Mouse (Mus musculus) neural tube, embryonic 15.5 days (tissue): ENCODE results near the gene Runx3. TPM values are rescaled to one million over a fixed set of nuclear protein-coding genes. Genes with fewer than 3 reads are reported as not detected.

Experiments used
- ATAC-seq: fragments of 200-750 bp; cut with Nextera tagmentation; 2 replicates; pipeline ENCODE4 v1.8.0; 2017; ENCODE audit warnings: mild to moderate bottlenecking, moderate TSS enrichment, moderate library complexity; ENCODE audit not compliant: low FRiP score
- H3K27ac ChIP-seq: fragments of 300-500 bp; sonication (generic); replicated peaks from 2 replicates; pipeline ENCODE4 v1.5.1; 2015; ENCODE audit warnings: mild to moderate bottlenecking, inconsistent platforms
- H3K27me3 ChIP-seq: fragments of 300-500 bp; sonication (generic); replicated peaks from 2 replicates; pipeline ENCODE4 v1.6.1; 2015; ENCODE audit warnings: inconsistent platforms
- H3K36me3 ChIP-seq: fragments of 300-500 bp; sonication (generic); 2 replicates; pipeline ENCODE4 v1.6.1; 2015; ENCODE audit warnings: inconsistent platforms
- H3K4me1 ChIP-seq: fragments of 300-500 bp; sonication (generic); 2 replicates; pipeline ENCODE4 v1.6.1; 2015; ENCODE audit warnings: inconsistent platforms
- H3K4me2 ChIP-seq: fragments of 300-500 bp; sonication (generic); 2 replicates; pipeline ENCODE4 v1.6.1; 2015; ENCODE audit warnings: inconsistent platforms, mild to moderate bottlenecking, moderate library complexity
- H3K4me3 ChIP-seq: fragments of 300-500 bp; sonication (generic); replicated peaks from 2 replicates; pipeline ENCODE4 v1.5.1; 2015; ENCODE audit warnings: mild to moderate bottlenecking, inconsistent platforms
- H3K9ac ChIP-seq: fragments of 300-500 bp; sonication (generic); replicated peaks from 2 replicates; pipeline ENCODE4 v1.6.1; 2015; ENCODE audit warnings: mild to moderate bottlenecking, inconsistent platforms
- H3K9me3 ChIP-seq: fragments of 300-500 bp; sonication (generic); replicated peaks from 2 replicates; pipeline ENCODE4 v1.6.1; 2016; ENCODE audit warnings: inconsistent platforms
- WGBS: fragments of 180-500 bp; shearing (Covaris S2); methylation state at CpG from one replicate; pipeline ENCODE4 v1.1.7; 2015; ENCODE audit warnings: mixed read lengths; 5-methylcytosine and 5-hydroxymethylcytosine counted together
- polyA plus RNA-seq: library from polyadenylated mRNA; unstranded; fragments of >200 nt; fragmentation: Nextera tagmentation; extraction: Ambion mirVana; gene quantifications from 2 replicates; pipeline ENCODE4 v1.2.1, GENCODE M21; 2015

Gene Runx3
- polyA plus RNA-seq, 1 experiment from 2014 or later: 0.19 TPM

DNA sequence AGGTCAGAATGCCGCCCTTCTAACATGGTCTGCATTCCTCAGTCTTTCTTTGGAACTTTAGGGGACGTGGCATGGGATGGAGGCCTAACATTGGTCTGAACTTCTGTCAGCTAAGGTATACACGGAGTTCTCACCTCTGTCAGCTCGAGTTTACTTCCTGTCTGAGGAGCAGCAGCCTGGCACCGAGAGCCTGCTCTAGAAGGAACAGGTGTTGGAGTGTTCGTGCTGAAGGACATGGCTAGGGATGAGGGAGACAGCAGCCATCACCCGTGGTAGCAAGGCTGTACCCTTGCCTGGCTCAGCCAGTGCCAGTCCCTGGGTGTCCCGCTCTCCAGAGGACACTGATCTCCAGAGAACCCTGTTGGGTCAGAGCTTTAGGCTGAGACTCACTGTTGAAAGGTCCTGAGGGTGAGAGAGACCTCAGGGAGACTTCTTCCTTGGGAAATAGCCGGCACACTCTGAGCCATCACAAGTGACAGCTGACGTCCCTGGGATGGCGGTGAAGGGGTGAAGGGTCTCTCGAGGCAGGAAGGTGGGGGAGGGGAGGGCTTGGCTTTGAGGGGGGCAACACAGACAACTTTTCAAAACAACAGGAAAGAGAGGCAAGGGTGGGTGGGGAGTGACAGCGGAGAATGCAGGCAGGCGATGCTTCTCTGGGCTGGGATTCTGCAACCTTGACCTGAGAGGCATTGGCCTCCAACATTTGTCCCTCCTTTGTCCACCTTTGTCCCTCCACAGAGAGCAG lies 4.9 kb upstream of the Runx3 start:
- Histone ChIP-seq H3K4me2 (no peak overlapping the region), H3K4me1 (no peaks in the 10 kb centered on the region), H3K9ac (no peak overlapping the region), H3K27me3 (0 out of 2 replicates have a peak, but pooled peaks cover 2% of the 10 kb centered on the region), H3K4me3 (no peak overlapping the region), H3K9me3 (peaks cover 6% of the 10 kb centered on the region; the same call in 1 of the 2 replicates), H3K27ac (no peak overlapping the region), H3K36me3 (no peaks in the 10 kb centered on the region)
- no peak for ATAC-seq
- 72% methylated on average over 14 of the region's 14 CpGs for WGBS

DNA sequence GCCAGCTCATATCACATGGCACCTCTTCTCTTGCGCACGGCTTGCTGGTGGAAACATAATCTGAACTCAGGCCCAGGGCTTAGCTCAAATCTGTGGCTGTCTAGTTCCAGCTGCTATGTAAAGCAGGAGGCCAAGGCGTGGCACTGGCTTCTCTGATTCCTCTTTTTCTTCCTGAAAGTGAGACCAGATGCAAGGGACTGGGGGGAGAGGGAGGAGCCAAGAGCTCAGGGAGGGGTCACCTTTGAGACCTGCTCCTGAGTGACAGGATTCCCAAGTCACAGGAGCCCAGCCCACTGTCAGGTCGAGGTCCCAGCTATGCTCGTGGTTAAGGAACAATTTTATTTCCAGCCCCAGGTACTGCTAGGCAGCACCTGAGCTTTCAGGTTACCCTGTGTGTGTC lies 4.1 kb upstream of the Runx3 start:
- Histone ChIP-seq H3K4me1 (no peaks in the 10 kb centered on the region), H3K27me3 (0 out of 2 replicates have a peak, but pooled peaks cover 2% of the 10 kb centered on the region), H3K9ac (no peak overlapping the region), H3K27ac (no peak overlapping the region), H3K4me3 (no peak overlapping the region), H3K4me2 (no peak overlapping the region), H3K9me3 (peaks cover 6% of the 10 kb centered on the region; the same call in 1 of the 2 replicates), H3K36me3 (no peaks in the 10 kb centered on the region)
- ATAC-seq: no peak
- WGBS: 77% methylated on average over 5 of the region's 5 CpGs

DNA sequence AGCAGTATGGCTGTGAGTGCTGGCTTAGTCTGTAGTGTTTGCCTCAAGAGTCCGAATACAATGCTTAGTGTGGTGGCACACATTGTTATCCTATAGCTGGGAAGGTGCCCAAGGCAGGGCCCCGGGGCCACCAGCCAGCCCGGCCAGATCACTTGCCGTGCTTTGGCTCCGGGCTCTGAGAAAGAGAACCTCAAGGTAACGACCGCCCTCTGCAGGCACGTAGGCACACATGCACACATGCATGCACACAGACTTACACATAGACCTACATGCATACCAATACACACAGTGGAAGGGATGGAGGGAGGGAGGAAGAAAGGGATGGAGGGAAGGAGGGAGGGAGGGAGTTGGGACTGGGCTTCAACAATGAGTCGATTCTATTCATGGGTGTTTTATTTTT lies 2.6 kb upstream of the Runx3 start:
- Histone ChIP-seq H3K27ac (no peak overlapping the region), H3K9ac (no peak overlapping the region), H3K36me3 (no peaks in the 10 kb centered on the region), H3K4me1 (no peaks in the 10 kb centered on the region), H3K4me3 (no peak overlapping the region), H3K27me3 (no peaks in the 10 kb centered on the region), H3K4me2 (no peak overlapping the region), H3K9me3 (no peaks in the 10 kb centered on the region)
- WGBS: 94% methylated on average over 9 of the region's 9 CpGs
- ATAC-seq: no peak

DNA sequence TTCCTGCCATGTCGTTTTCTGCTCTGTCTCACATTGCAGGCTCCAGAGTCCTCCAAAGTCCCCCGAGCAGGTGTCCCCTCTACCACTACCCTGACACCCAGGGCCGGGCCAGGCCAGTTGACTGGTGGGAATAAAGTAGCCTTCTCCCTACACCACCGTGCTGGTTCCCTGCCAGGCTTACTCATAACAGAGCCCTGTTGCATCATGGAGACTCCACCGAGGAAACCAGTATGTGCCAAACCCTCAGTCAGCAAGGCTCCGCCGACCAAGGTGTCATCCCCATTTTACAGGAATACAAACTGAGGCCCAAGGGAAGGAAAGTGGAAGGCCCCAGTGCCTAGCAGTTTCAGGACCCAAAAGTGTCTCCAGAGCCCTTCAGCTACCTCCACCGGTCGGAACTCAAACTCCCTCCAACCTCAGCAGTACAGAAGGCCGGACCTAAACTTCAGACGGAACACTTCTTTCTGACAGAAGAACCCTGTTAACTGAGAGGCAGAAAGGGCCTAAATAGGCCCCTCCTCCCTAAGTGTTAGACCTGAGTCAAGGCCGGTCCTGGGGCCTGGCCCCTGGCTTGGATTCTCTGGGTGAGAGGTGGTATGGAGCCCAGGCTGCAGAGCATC lies 1.5 kb upstream of the Runx3 start:
- Histone ChIP-seq H3K27ac (no peak overlapping the region), H3K27me3 (no peaks in the 10 kb centered on the region), H3K9me3 (no peaks in the 10 kb centered on the region), H3K4me2 (no peak overlapping the region), H3K4me1 (no peaks in the 10 kb centered on the region), H3K36me3 (no peaks in the 10 kb centered on the region), H3K4me3 (no peak overlapping the region), H3K9ac (no peak overlapping the region)
- ATAC-seq: no peak
- WGBS: 91% methylated on average over 12 of the region's 12 CpGs

DNA sequence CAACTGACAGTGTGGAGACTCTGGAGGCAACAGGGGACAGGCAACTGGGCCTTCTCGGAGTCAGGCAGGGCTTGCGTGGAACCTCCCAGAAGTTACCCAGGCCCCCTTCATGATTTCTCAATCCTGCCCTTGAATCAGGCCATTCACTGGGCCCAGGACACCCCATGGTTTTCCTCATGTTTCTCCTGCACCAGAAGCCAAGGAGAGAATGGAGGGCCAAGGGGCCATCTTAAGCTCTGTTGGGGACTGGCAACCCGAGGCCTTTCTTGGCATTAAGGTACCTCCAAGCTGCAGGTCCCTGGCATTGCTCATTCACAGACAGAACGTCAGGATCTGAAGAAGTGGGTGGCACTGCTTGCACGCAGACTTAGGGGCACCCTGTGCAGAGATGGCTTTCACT lies 3.3 kb downstream of the Runx3 start:
- 87% methylated on average over 5 of the region's 5 CpGs for WGBS
- Histone ChIP-seq H3K9ac (no peak overlapping the region), H3K36me3 (no peaks in the 10 kb centered on the region), H3K4me2 (no peak overlapping the region), H3K27me3 (peaks cover 8% of the 10 kb centered on the region), H3K27ac (no peak overlapping the region), H3K4me3 (no peak overlapping the region), H3K4me1 (peaks cover 2% of the 10 kb centered on the region), H3K9me3 (no peaks in the 10 kb centered on the region)
- ATAC-seq: no peak

DNA sequence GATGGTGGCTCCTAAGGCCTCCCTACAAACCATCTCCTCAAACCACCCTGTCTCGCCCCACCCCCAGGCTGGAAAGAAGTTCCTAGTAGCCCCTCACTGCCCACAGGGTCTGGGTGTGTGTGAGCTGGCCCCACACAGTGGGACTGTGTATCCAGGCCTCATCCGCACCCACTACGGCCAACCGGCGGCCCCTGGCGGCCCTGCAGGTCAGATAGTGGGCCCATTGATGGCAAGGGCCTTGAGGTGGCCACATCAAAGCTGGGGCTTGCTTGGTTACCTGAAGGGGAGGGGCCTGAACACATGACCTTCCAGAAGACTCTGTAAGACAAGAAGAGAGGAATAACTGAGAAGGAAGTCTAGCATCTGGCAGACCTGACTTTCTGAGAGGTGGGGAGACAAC lies 4.3 kb downstream of the Runx3 start:
- peaks cover 17% of the 10 kb centered on the region for H3K27me3 ChIP-seq
- no peak overlapping the region for H3K9ac ChIP-seq
- H3K4me2 ChIP-seq: no peak overlapping the region
- WGBS: 91% methylated on average over 6 of the region's 6 CpGs
- H3K4me1 ChIP-seq: peaks cover 9% of the 10 kb centered on the region
- H3K4me3 ChIP-seq: no peak overlapping the region
- no peak overlapping the region for H3K27ac ChIP-seq
- H3K36me3 ChIP-seq: no peaks in the 10 kb centered on the region
- H3K9me3 ChIP-seq: no peaks in the 10 kb centered on the region
- no peak for ATAC-seq

DNA sequence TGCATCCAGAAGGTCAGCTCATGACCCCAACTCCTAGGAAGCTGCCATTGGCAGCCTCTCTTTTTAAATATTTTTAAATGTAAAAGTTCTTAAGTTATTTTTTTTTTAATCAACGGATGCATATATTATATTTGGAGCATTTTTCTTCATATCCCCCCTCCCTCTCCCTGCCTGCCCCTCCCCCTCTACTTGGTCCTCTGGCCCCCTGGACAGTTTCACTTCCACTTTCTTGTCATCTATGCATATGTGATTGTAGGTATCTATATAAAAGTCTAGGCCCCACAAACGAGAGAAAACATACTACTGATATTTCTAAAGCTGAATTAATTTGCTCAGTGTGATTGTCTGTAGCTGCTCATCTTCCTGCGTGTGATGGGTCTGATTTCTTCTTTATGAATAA lies 4.7 kb downstream of the Runx3 start:
- WGBS: 84% methylated on average over 3 of the region's 3 CpGs
- no peak overlapping the region for H3K9ac ChIP-seq
- H3K36me3 ChIP-seq: no peaks in the 10 kb centered on the region
- H3K4me2 ChIP-seq: no peak overlapping the region
- no peak for ATAC-seq
- peaks cover 9% of the 10 kb centered on the region for H3K4me1 ChIP-seq
- H3K9me3 ChIP-seq: no peaks in the 10 kb centered on the region
- no peak overlapping the region for H3K27ac ChIP-seq
- H3K27me3 ChIP-seq: peaks cover 20% of the 10 kb centered on the region
- no peak overlapping the region for H3K4me3 ChIP-seq

DNA sequence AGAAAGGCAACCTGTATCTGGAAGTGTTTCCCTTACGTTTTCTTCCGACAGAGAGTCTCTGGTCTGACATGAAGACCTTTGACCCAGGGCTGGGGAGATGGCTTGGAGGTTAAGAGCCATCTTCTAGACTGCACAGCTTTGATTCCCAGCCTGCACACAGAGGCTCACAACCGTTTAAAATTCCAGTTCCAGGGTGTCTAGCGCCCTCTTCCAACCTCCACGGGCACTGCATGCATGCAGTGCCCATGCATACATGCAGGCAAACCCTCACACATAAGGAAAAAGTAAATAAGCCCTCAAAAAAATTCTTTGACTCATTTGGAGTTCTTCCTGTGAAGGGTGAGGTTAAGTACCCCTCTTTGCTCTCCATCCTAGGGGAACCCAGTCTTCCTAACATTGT lies 5.9 kb downstream of the Runx3 start:
- no peaks in the 10 kb centered on the region for H3K9me3 ChIP-seq
- H3K27me3 ChIP-seq: peaks cover 26% of the 10 kb centered on the region
- peaks cover 9% of the 10 kb centered on the region for H3K4me1 ChIP-seq
- no peak for ATAC-seq
- no peak overlapping the region for H3K4me3 ChIP-seq
- H3K36me3 ChIP-seq: no peaks in the 10 kb centered on the region
- no peak overlapping the region for H3K27ac ChIP-seq
- H3K9ac ChIP-seq: no peak overlapping the region
- no peak overlapping the region for H3K4me2 ChIP-seq
- 72% methylated on average over 5 of the region's 5 CpGs for WGBS

DNA sequence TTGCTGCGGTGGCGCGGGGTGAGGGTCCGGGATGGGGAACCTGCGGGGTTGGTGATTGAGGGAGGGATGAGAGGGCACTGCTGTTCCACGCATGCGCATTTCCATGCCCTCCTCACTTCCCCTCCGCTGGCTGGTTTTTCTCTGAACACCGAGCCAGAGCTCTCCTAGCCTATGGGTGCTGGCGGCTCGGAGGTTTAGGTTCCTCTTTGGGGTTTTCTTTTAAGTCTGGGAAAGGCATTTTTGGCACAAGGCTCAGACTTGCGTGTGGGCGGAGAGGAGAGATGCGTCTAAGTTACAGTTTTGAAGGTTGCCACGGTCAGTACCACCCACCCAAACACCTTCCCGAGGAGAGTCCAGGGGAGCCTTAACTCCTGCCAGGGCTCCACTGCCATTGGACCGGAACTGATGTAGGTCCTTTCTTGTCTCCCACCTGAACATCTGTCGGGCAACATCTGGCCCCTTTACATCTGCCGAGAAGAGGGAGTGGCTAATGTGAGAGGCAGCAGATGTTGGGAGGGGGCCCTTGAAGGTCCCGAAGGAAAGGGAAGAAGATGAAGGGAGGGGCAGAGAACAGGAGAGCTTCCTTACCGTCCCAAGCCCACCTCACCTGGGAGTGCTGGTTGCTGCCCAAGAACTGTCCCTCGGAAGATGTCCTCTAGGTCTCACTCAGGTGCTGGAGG lies 8.5 kb downstream of the Runx3 start:
- Histone ChIP-seq H3K9me3 (no peaks in the 10 kb centered on the region), H3K27me3 (peaks cover 26% of the 10 kb centered on the region), H3K27ac (no peak overlapping the region), H3K4me3 (peak overlapping the region; percentile 33), H3K4me1 (peaks cover 9% of the 10 kb centered on the region), H3K4me2 (peak overlapping the region; percentile 61), H3K36me3 (no peaks in the 10 kb centered on the region), H3K9ac (peak overlapping the region; percentile 23; the same call in 1 of the 2 replicates)
- WGBS: 17% methylated on average over 22 of the region's 22 CpGs
- ATAC-seq: peak; percentile 45; the same call in 1 of the 2 replicates

DNA sequence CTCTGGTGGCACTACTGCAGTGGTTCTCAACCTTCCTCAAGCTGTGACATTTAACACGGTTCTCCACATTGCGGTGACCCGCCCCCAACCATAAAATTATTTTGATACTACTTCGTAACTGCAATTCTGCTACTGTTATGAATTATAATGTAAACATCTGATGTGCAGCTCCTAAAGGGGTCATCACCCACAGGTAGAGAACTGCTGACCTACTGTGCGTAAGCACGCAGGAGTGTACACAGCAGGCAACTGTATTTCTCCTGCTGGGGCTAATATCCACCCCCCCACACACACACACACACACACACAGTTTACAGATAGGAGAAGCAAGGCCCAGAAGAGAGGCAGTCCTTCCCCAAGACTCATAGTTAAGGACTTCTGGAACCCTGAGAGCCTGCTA lies 9.7 kb downstream of the Runx3 start:
- ATAC-seq: no peak
- Histone ChIP-seq H3K4me1 (peaks cover 9% of the 10 kb centered on the region), H3K4me2 (no peak overlapping the region), H3K4me3 (no peak overlapping the region), H3K36me3 (no peaks in the 10 kb centered on the region), H3K9me3 (no peaks in the 10 kb centered on the region), H3K27me3 (peaks cover 26% of the 10 kb centered on the region), H3K9ac (no peak overlapping the region), H3K27ac (no peak overlapping the region)
- 89% methylated on average over 6 of the region's 6 CpGs for WGBS

DNA sequence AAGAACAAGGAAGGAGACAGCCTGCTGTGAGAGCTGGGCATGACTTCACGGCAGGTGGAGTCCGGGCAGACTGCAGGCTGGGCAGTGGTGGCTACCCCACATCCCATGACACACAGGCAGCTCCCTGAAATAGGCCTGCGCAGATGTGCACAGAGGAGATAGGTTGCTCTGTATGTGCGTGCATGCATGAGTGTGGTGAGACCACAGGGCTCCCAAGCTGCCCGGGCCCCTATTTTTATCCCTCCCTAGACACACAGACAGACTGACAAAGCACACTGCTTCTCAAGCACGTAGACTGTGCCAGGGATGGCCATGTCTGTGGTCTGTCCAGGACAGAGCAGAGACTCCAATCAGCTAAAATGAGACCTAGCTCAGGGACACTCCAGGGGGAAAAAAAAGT lies 10.7 kb downstream of the Runx3 start:
- WGBS: 89% methylated on average over 6 of the region's 6 CpGs
- no peak overlapping the region for H3K27ac ChIP-seq
- H3K9me3 ChIP-seq: no peaks in the 10 kb centered on the region
- H3K36me3 ChIP-seq: no peaks in the 10 kb centered on the region
- H3K4me1 ChIP-seq: peaks cover 9% of the 10 kb centered on the region
- ATAC-seq: no peak
- H3K4me2 ChIP-seq: no peak overlapping the region
- H3K4me3 ChIP-seq: no peak overlapping the region
- H3K9ac ChIP-seq: no peak overlapping the region
- peaks cover 26% of the 10 kb centered on the region for H3K27me3 ChIP-seq

DNA sequence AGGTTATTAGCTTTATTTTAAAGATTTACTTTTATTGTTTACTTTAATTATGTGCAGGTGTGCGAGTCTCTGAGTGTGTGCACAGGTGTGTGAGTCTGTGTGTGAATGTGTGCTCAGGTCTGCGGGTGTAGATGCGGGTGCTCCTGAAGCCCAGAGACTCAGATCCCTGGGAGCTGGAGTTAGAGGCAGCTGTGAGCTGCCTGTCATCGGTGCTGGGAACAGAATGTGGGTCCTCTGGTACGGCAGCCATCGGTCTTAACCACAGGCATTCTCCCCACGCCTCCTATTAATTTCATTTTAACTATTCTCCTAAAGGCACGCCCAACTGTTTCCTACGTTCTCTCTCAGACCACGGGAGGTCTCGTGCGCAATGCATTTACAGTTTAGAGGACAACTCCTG lies 12.3 kb downstream of the Runx3 start:
- H3K9ac ChIP-seq: no peak overlapping the region
- WGBS: 91% methylated on average over 12 of the region's 12 CpGs
- peaks cover 9% of the 10 kb centered on the region for H3K4me1 ChIP-seq
- H3K36me3 ChIP-seq: no peaks in the 10 kb centered on the region
- ATAC-seq: no peak
- no peak overlapping the region for H3K4me2 ChIP-seq
- H3K9me3 ChIP-seq: no peaks in the 10 kb centered on the region
- H3K27me3 ChIP-seq: peaks cover 25% of the 10 kb centered on the region
- H3K27ac ChIP-seq: no peak overlapping the region
- no peak overlapping the region for H3K4me3 ChIP-seq
